Mouse (Mus musculus): ENCODE measurements at regions not wholly inside any gene's neighbourhood (a gene's known extent, or its start where the extent isn't known, plus 50 kb on each side); places are given as distances from the start of the nearest gene placed in this dataset.

GRCm38 (mm10) chr12:97432704-97433103, 826.6 kb downstream of the Galc start:
- no peak for DNase-seq (ENCODE audit: low spot score)
- no peak overlapping the region for H3K4me3 ChIP-seq
- WGBS = 79% methylated on average over 4 of the region's 4 CpGs

GRCm38 (mm10) chr12:97428252-97428651, 831.0 kb downstream of the Galc start:
- Histone ChIP-seq H3K36me3 (no peaks in the 10 kb centered on the region), H3K4me1 (no peaks in the 10 kb centered on the region), H3K4me3 (no peak overlapping the region), H3K9me3 (replicated peaks) (no peaks in the 10 kb centered on the region), H3K27ac (no peak overlapping the region), H3K27me3 (ENCODE audit: low read depth, poor library complexity, severe bottlenecking) (no peaks in the 10 kb centered on the region)
- 95% methylated on average over 3 of the region's 3 CpGs for WGBS
- DNase-seq (ENCODE audit: low spot score) = no peak

More at GRCm38 (mm10) chr12:97432704-97433103, 826.6 kb downstream of the Galc start:
- Histone ChIP-seq H3K4me1 (no peaks in the 10 kb centered on the region), H3K36me3 (no peaks in the 10 kb centered on the region), H3K27me3 (ENCODE audit: low read depth, poor library complexity, severe bottlenecking) (no peaks in the 10 kb centered on the region), H3K9me3 (replicated peaks) (no peaks in the 10 kb centered on the region), H3K27ac (no peak overlapping the region)

GRCm38 (mm10) chr12:97424726-97425125, 834.5 kb downstream of the Galc start:
- no peak overlapping the region for H3K4me3 ChIP-seq
- no peak overlapping the region for H3K27ac ChIP-seq
- DNase-seq (ENCODE audit: low spot score) = no peak
- H3K36me3 ChIP-seq = no peaks in the 10 kb centered on the region
- 90% methylated on average over 3 of the region's 3 CpGs for WGBS
- H3K9me3 ChIP-seq (replicated peaks) = no peaks in the 10 kb centered on the region
- H3K27me3 ChIP-seq (ENCODE audit: low read depth, poor library complexity, severe bottlenecking) = no peaks in the 10 kb centered on the region
- H3K4me1 ChIP-seq = no peaks in the 10 kb centered on the region

- 12% methylated on average over 3 of the region's 3 CpGs for WGBS
These were observed 855.8 kb downstream of the Galc start for GRCm38 (mm10) chr12:97403440-97403839.

GRCm38 (mm10) chr12:97402412-97403396, 856.6 kb downstream of the Galc start:
- no peaks in the 10 kb centered on the region for H3K4me1 ChIP-seq
- H3K9me3 ChIP-seq (replicated peaks) = no peaks in the 10 kb centered on the region
- H3K4me3 ChIP-seq = no peak overlapping the region
- 21% methylated on average over 10 of the region's 10 CpGs for WGBS
- no peaks in the 10 kb centered on the region for H3K27me3 ChIP-seq (ENCODE audit: low read depth, poor library complexity, severe bottlenecking)
- no peaks in the 10 kb centered on the region for H3K36me3 ChIP-seq
- H3K27ac ChIP-seq = no peak overlapping the region
- no peak for DNase-seq (ENCODE audit: low spot score)

More at GRCm38 (mm10) chr12:97403440-97403839, 855.8 kb downstream of the Galc start:
- Histone ChIP-seq H3K27ac (no peak overlapping the region), H3K4me1 (no peaks in the 10 kb centered on the region), H3K4me3 (no peak overlapping the region), H3K9me3 (replicated peaks) (no peaks in the 10 kb centered on the region), H3K27me3 (ENCODE audit: low read depth, poor library complexity, severe bottlenecking) (no peaks in the 10 kb centered on the region), H3K36me3 (no peaks in the 10 kb centered on the region)
- no peak for DNase-seq (ENCODE audit: low spot score)

GRCm38 (mm10) chr12:97398582-97398945, 860.7 kb downstream of the Galc start:
- Histone ChIP-seq H3K36me3 (no peaks in the 10 kb centered on the region), H3K27me3 (ENCODE audit: low read depth, poor library complexity, severe bottlenecking) (no peaks in the 10 kb centered on the region), H3K27ac (no peak overlapping the region), H3K9me3 (replicated peaks) (no peaks in the 10 kb centered on the region), H3K4me3 (no peak overlapping the region), H3K4me1 (no peaks in the 10 kb centered on the region)
- WGBS = 44% methylated on average over 3 of the region's 3 CpGs
- DNase-seq (ENCODE audit: low spot score) = no peak

GRCm38 (mm10) chr12:97397850-97398581, 861.2 kb downstream of the Galc start:
- Histone ChIP-seq H3K9me3 (replicated peaks) (no peaks in the 10 kb centered on the region), H3K4me1 (no peaks in the 10 kb centered on the region), H3K27ac (no peak overlapping the region), H3K4me3 (no peak overlapping the region), H3K36me3 (no peaks in the 10 kb centered on the region), H3K27me3 (ENCODE audit: low read depth, poor library complexity, severe bottlenecking) (no peaks in the 10 kb centered on the region)
- WGBS = 74% methylated on average over 5 of the region's 7 CpGs
- no peak for DNase-seq (ENCODE audit: low spot score)

- Histone ChIP-seq H3K27ac (no peak overlapping the region), H3K4me1 (no peaks in the 10 kb centered on the region), H3K9me3 (replicated peaks) (no peaks in the 10 kb centered on the region), H3K36me3 (no peaks in the 10 kb centered on the region), H3K27me3 (ENCODE audit: low read depth, poor library complexity, severe bottlenecking) (no peaks in the 10 kb centered on the region), H3K4me3 (no peak overlapping the region)
- WGBS = 76% methylated on average over 3 of the region's 3 CpGs
- no peak for DNase-seq (ENCODE audit: low spot score)
These were observed 897.5 kb downstream of the Galc start for GRCm38 (mm10) chr12:97361804-97362203.

GRCm38 (mm10) chr12:97360656-97361055, 898.6 kb downstream of the Galc start:
- H3K36me3 ChIP-seq = no peaks in the 10 kb centered on the region
- no peaks in the 10 kb centered on the region for H3K4me1 ChIP-seq
- no peaks in the 10 kb centered on the region for H3K9me3 ChIP-seq (replicated peaks)
- H3K4me3 ChIP-seq = no peak overlapping the region
- no peak overlapping the region for H3K27ac ChIP-seq
- no peak for DNase-seq (ENCODE audit: low spot score)
- 29% methylated on average over 2 of the region's 2 CpGs for WGBS
- H3K27me3 ChIP-seq (ENCODE audit: low read depth, poor library complexity, severe bottlenecking) = no peaks in the 10 kb centered on the region

- Histone ChIP-seq H3K4me3 (no peak overlapping the region), H3K9me3 (replicated peaks) (no peaks in the 10 kb centered on the region), H3K4me1 (no peaks in the 10 kb centered on the region), H3K36me3 (no peaks in the 10 kb centered on the region), H3K27ac (no peak overlapping the region), H3K27me3 (ENCODE audit: low read depth, poor library complexity, severe bottlenecking) (no peaks in the 10 kb centered on the region)
- WGBS = 84% methylated on average over 3 of the region's 3 CpGs
- no peak for DNase-seq (ENCODE audit: low spot score)
These were observed 932.7 kb downstream of the Galc start for GRCm38 (mm10) chr12:97326582-97326981.

GRCm38 (mm10) chr12:97312282-97313040, 946.8 kb downstream of the Galc start:
- WGBS = 35% methylated on average over 5 of the region's 5 CpGs
- H3K27me3 ChIP-seq (ENCODE audit: low read depth, poor library complexity, severe bottlenecking) = no peaks in the 10 kb centered on the region
- DNase-seq (ENCODE audit: low spot score) = no peak
- H3K9me3 ChIP-seq (replicated peaks) = no peaks in the 10 kb centered on the region
- no peak overlapping the region for H3K4me3 ChIP-seq
- H3K4me1 ChIP-seq = 0 out of 2 replicates have a peak, but pooled peaks cover 3% of the 10 kb centered on the region
- H3K27ac ChIP-seq = peak overlapping the region; percentile 17; the same call in 1 of the 2 replicates
- no peaks in the 10 kb centered on the region for H3K36me3 ChIP-seq

GRCm38 (mm10) chr12:97278792-97279191, 980.5 kb downstream of the Galc start:
- Histone ChIP-seq H3K27ac (no peak overlapping the region), H3K36me3 (no peaks in the 10 kb centered on the region), H3K4me1 (no peaks in the 10 kb centered on the region), H3K4me3 (no peak overlapping the region), H3K9me3 (replicated peaks) (no peaks in the 10 kb centered on the region), H3K27me3 (ENCODE audit: low read depth, poor library complexity, severe bottlenecking) (no peaks in the 10 kb centered on the region)
- DNase-seq (ENCODE audit: low spot score) = no peak
- WGBS = 91% methylated on average over 2 of the region's 2 CpGs
